Mouse (Mus musculus) embryonic fibroblast, embryonic 13.5 days (primary cell): ENCODE data around the gene Zfp668. TPM values are rescaled to one million over a fixed set of nuclear protein-coding genes. Genes with fewer than 3 reads are reported as not detected.
"Not testable (repeated sequence)": the region's sequence is repeated elsewhere in the genome, so short reads cannot be mapped to it uniquely, and the experiment has no call there.

Experiments
- H3K27ac ChIP-seq: 2 replicates; pipeline ENCODE4 v1.5.1; 2012; ENCODE audit warnings: low read length, control low read depth, inconsistent platforms; ENCODE audit not compliant: insufficient read depth
- H3K4me1 ChIP-seq: 2 replicates; pipeline ENCODE4 v1.6.1; 2011; ENCODE audit warnings: low read length; ENCODE audit not compliant: control insufficient read depth, insufficient read depth
- H3K4me3 ChIP-seq: 2 replicates; pipeline ENCODE4 v1.5.1; 2011; ENCODE audit warnings: mild to moderate bottlenecking, control low read depth, low read length; ENCODE audit not compliant: insufficient read depth
- CTCF ChIP-seq: IDR thresholded peaks from 2 replicates; pipeline ENCODE4 v1.5.1; 2011; ENCODE audit warnings: mild to moderate bottlenecking, control low read depth, low read length, moderate library complexity, borderline replicate concordance; ENCODE audit not compliant: insufficient read depth
- POLR2A ChIP-seq: IDR thresholded peaks from 2 replicates; pipeline ENCODE4 v1.6.1; 2011; ENCODE audit warnings: low read depth, mild to moderate bottlenecking, control low read depth, low read length, moderate library complexity
- polyA plus RNA-seq: library from polyadenylated mRNA; stranded (reverse); fragments of >200 nt; gene quantifications from 2 replicates; pipeline ENCODE4 v1.2.4, GENCODE M21; 2011; ENCODE audit warnings: low read depth; ENCODE audit not compliant: missing spikeins, insufficient read length

The Zfp668 gene
- polyA plus RNA-seq, 1 experiment, result 15.6 TPM

DNA sequence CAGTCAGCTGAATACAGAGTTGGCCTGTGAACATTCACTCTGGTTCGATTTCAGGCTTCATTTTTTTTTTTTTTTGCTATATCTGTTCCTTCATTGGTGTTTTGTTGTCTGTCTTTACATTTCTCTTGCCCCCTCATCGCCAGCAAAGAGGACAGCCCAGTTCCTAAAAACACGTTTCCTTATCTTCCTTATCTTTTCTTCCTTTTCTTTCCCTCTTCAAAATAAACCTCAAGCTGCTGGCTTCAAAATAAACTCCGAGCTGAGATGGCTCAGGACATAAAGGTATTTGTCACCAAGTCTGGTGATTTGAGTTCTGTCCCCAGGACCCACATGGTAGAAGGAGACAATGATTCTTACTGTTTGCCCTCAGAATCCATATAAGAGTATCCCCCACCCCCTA lies 36.3 kb upstream of the Zfp668 start:
- no peaks in the 10 kb centered on the region; the same call in 1 of the 2 replicates for H3K4me1 ChIP-seq
- no peak overlapping the region for H3K27ac ChIP-seq
- no peak for TF ChIP-seq CTCF
- TF ChIP-seq POLR2A, result no peak
- peak overlapping the region; percentile 87 for H3K4me3 ChIP-seq

DNA sequence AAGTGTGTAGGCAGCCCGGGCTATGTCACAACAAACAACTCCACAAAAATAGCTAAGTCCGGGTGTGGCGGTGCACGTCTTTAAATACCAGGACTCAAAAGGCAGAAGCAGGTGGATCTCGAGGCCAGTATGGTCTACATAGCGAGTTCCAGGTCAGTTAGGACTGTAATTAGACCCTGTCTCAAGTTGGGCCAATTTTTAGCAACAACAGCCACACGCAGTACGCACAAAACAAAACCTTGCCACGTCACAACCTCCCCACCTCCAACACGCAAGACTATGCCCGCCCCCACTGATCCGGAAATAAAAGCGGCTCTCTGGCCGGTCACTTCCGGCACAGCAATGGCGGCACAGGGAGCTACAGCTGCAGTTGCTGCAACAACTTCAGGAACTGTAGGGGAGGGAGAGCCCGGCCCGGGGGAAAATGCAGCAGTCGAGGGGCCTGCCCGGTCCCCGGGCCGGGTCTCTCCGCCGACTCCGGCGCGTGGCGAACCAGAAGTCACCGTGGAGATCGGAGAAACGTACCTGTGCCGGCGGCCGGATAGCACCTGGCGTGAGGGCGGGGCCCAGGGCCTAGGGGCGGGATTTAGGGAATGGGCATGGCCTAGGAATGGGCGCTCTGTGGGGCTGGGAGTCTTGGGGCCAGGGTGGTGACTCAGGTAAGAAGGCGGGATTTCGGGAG lies 35.7 kb upstream of the Zfp668 start, which contains the start of gene Kat8:
TSS of gene Kat8 (plus strand) at position 327 of the 682 bp plus-strand sequence.
- Histone ChIP-seq H3K4me1 (no peaks in the 10 kb centered on the region; the same call in 1 of the 2 replicates), H3K27ac (peak within 1 kb of the TSS; percentile 32), H3K4me3 (peak within 1 kb of the TSS; percentile 87)
- no peak for TF ChIP-seq CTCF
- TF ChIP-seq POLR2A, result peak; percentile 79

DNA sequence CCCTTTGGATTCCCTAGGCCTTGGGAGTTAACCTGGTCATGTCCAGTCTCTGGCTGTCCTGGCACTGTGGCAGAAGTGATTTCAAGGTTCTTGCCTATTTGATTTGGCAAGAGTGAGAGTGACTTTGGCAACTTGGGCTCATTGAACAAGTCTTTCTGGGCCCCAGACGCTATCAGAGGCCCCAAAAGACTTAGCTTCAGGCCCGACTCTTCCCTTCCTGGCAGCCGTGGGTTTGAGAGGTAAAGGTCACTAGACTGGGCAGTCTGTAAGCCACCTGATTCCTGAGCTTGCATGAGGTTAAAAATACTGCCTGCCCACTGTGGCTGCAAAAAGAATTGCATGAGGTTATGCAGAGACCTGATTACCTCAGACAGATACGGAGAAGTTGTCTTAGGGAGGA lies 32.0 kb upstream of the Zfp668 start:
- H3K4me1 ChIP-seq, result no peaks in the 10 kb centered on the region
- H3K27ac ChIP-seq, result no peak overlapping the region
- no peak overlapping the region for H3K4me3 ChIP-seq
- TF ChIP-seq POLR2A (no peak), CTCF (no peak)

DNA sequence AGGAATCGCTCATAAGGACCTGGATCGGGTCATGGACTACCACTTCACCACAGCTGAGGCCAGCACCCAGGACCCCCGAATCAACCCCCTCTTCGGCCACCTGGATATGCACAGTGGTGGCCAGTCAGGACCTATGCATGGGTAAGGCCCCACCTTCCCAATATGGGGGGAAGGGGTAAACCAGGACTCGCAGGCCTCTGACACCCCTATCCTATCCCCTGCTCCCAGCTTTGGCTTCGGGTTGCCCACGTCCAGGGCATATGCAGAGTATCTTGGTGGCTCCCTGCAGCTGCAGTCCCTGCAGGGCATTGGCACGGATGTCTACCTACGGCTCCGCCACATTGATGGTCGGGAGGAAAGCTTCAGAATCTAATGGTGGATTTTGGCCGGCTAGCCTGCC lies 31.3 kb upstream of the Zfp668 start:
- Histone ChIP-seq H3K4me3 (no peak overlapping the region), H3K4me1 (no peaks in the 10 kb centered on the region), H3K27ac (no peak overlapping the region)
- TF ChIP-seq POLR2A (no peak), CTCF (no peak)

DNA sequence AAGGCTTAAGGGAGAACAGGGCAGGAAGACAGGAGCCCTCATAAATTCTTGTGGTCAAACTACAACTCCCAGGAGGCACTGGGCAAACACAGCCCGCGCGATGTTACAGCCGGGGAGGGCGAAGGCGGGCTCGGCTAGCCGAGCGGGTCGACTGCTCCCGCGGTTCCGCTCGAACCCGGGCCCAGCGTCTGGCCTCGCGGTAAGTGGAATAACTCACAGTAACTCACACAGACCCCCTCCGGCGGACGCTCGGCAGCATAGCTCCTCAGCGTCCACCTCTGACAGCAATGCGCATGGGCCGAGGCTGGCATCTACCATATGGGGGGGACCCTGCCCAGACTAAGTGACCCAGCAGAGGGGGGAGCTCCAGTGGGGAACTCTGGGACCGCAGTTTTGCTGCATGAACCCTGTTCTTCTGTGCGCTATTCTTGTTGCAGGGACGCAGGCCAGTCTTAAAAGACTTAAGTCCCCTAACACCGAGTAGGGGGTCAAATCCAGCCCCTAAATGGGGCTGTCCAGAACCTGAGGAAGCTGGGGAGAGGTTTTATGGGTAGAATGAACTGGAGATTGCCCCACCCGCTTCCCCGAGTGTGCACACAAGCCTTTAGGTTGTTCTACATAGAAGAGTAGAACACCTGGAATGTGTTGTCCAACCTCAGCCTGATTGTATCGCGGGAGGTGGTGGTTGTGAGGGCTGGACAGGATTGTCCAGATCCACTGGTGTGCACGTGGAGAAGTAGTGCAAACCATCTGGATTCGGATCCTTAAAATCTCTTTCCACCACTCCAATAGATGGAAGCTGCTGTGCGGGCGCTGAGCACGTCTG lies 27.6 kb upstream of the Zfp668 start, which contains the start of gene Bckdk:
TSS of gene Bckdk (plus strand) at position 112 of the 826 bp plus-strand sequence.
- peak within 1 kb of the TSS; percentile 85 for H3K4me3 ChIP-seq
- no peaks in the 10 kb centered on the region for H3K4me1 ChIP-seq
- TF ChIP-seq CTCF, result no peak
- peak; percentile 83 for TF ChIP-seq POLR2A
- H3K27ac ChIP-seq, result peak within 1 kb of the TSS; percentile 49; the same call in 1 of the 2 replicates

DNA sequence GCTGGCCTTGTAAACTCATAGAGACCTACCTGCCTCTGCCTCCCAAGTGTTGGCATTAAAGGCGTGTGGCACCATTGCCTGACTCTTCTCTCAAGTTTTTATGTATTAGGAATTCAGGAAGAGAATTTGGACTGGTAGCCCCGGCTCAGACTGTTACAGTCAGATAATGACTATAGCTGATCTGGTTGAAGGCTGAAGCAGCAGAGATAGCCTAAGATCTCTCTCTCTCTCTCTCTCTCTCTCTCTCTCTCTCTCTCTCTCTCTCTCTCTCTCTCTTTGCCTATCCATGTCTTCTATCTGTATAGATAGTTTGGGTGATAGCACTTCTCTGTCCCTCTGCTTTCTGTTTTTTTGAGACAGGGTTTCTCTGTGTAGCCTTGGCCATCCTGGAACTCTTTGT lies 25.1 kb upstream of the Zfp668 start:
- TF ChIP-seq CTCF (no peak), POLR2A (no peak)
- H3K27ac ChIP-seq, result no peak overlapping the region
- H3K4me1 ChIP-seq, result no peaks in the 10 kb centered on the region
- no peak overlapping the region for H3K4me3 ChIP-seq

DNA sequence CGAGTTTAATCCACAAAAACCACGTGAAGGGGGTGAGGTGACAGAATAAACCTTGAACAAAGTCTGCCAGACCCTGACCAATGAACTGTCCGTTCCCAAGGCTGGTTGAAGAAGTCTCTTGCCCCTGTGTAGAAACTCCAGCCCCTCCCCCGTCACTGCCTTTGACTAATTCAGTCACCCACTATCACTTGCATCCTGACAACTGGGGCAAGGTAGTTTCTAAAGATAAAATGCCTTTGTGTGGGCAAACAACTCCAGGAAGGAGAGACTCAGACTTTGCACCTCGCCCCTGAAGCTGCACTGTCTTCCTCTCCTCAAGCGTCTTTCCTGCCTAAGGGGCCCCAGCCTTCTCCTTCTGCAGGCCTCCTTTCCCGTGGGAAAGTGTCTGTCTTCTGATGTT lies 23.4 kb upstream of the Zfp668 start:
- Histone ChIP-seq H3K27ac (no peak overlapping the region), H3K4me3 (no peak overlapping the region), H3K4me1 (no peaks in the 10 kb centered on the region)
- no peak for TF ChIP-seq CTCF
- TF ChIP-seq POLR2A, result no peak

DNA sequence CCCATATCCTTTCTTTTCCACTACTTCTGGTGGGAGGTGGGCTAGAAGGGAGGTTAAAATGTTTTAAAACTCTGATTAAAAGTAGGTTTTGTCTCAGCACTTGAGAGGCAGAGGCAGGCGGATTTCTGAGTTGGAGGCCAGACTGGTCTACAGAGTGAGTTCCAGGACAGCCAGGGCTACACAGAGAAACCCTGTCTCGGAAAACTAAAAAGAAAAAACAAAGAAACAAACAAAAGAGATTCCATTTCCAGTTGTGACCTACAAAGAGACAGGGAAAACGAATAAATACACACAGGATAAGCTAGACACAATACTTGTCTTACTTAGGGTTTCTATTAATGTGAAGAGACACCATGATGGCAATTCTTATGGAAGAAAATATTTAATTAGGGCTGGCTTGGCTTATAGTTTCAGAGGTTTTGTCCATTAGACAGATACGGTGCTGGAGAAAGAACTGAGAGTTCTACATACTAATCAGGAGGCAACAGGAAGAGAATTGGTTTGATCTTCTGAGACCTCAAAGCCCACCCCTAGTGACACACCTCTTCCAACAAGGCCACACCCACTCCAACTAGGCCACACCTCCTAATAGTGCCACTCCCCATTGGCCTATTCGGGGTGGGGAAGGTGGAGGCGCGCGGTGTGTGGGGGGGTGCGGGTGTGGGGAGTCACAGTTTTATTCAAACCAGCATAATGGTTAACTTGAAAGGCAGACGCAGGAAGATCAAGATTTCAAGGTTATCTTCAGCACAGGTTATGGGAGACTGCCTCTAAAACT lies 21.7 kb upstream of the Zfp668 start:
- no peak overlapping the region for H3K4me3 ChIP-seq
- H3K27ac ChIP-seq, result no peak overlapping the region
- TF ChIP-seq CTCF (no peak), POLR2A (no peak)
- H3K4me1 ChIP-seq, result no peaks in the 10 kb centered on the region

DNA sequence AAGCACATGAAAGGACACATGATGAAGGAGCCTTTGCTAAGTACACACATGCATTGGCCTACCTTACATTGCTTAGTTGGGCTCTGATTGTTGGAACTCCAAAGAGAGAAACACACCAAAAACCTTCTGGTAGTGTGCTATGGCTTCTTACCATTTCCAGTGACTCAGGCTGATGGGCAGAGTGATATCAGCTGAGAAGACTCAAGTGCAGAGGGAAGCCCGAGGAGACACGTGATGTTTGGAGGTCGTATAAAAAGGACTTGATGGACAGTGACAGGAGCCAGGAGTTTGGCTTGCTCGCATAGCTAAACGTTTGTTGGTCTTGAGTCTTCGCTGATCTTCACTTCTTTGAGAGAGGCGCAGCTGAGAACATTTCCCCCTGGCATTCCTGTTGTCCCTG lies 20.9 kb upstream of the Zfp668 start:
- TF ChIP-seq CTCF, result no peak
- no peak for TF ChIP-seq POLR2A
- Histone ChIP-seq H3K27ac (no peak overlapping the region), H3K4me3 (no peak overlapping the region), H3K4me1 (no peaks in the 10 kb centered on the region)

DNA sequence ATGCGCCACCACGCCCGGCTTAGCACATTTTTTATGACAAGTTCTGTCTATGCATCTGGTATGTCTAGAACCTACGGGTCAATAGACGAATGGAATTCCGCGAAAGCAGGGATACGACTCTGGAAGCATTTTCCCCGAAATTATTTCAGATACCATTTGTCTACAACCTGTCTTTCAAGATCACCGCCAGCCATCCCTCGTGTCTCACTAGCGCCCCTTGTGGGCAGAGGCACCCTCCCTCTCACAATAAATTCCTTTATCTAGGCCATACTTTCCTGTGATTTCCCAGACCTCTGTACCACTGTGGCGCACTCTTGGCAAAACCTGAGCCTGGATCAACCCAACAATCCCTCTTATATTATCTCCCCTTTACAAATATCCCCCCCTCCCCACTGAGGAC lies 19.8 kb upstream of the Zfp668 start:
- Histone ChIP-seq H3K4me1 (no peaks in the 10 kb centered on the region), H3K27ac (no peak overlapping the region), H3K4me3 (no peak overlapping the region)
- TF ChIP-seq CTCF, result peak; percentile 55; the same call in 1 of the 2 replicates
- no peak for TF ChIP-seq POLR2A

DNA sequence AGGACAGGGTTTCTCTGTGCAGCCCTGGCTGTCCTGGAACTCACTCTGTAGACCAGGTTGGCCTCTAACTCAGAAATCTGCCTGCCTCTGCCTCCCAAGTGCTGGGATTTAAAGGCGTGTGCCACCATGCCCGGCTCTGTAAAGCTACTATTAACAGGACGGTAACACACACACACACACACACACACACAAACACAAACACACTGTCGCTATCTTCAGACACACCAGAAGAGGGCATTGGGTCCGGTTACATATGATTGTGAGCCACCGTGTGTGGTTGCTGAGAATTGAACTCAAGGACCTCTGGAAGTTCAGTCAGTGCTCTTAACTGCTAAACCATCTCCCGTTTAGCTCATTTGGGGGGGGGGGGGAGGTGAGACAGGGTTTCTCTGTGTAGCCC lies 19.3 kb upstream of the Zfp668 start:
- not testable (repeated sequence) for H3K4me1 ChIP-seq, H3K27ac ChIP-seq, H3K4me3 ChIP-seq
